Mouse (Mus musculus): ENCODE results near the gene Egfr.

Gene Egfr

GRCm38 (mm10) chr11:16781604-16782003, 29.6 kb downstream of the Egfr start:
- DNase-seq = no peak

- no peak for DNase-seq
Measured at GRCm38 (mm10) chr11:16783926-16784659, 32.1 kb downstream of the Egfr start.

GRCm38 (mm10) chr11:16792638-16793585, 40.9 kb downstream of the Egfr start:
- no peak for DNase-seq

- no peak for DNase-seq
Measured at GRCm38 (mm10) chr11:16795012-16795411, 43.0 kb downstream of the Egfr start.

- no peak for DNase-seq
Measured at GRCm38 (mm10) chr11:16795513-16795912, 43.5 kb downstream of the Egfr start.

GRCm38 (mm10) chr11:16797456-16797855, 45.5 kb downstream of the Egfr start:
- DNase-seq = no peak

- peak; percentile 74 for DNase-seq
Measured at GRCm38 (mm10) chr11:16798136-16798535, 46.1 kb downstream of the Egfr start.

- peak; percentile 34 for DNase-seq
Measured at GRCm38 (mm10) chr11:16800507-16800906, 48.5 kb downstream of the Egfr start.

GRCm38 (mm10) chr11:16802668-16803067, 50.7 kb downstream of the Egfr start:
- DNase-seq = no peak

- DNase-seq = no peak
Measured at GRCm38 (mm10) chr11:16804016-16804415, 52.0 kb downstream of the Egfr start.

- DNase-seq = no peak
Measured at GRCm38 (mm10) chr11:16805886-16806285, 53.9 kb downstream of the Egfr start.

- DNase-seq = peak; percentile 48
Measured at GRCm38 (mm10) chr11:16809161-16809967, 57.4 kb downstream of the Egfr start.

GRCm38 (mm10) chr11:16810086-16810485, 58.1 kb downstream of the Egfr start:
- no peak for DNase-seq

GRCm38 (mm10) chr11:16813298-16813697, 61.3 kb downstream of the Egfr start:
- no peak for DNase-seq

GRCm38 (mm10) chr11:16816414-16816813, 64.4 kb downstream of the Egfr start:
- no peak for DNase-seq

GRCm38 (mm10) chr11:16817336-16818034, 65.5 kb downstream of the Egfr start:
- DNase-seq = no peak

- no peak for DNase-seq
Measured at GRCm38 (mm10) chr11:16819424-16819823, 67.4 kb downstream of the Egfr start.

GRCm38 (mm10) chr11:16820138-16820537, 68.1 kb downstream of the Egfr start:
- DNase-seq = peak; percentile 96

- peak; percentile 32 for DNase-seq
Measured at GRCm38 (mm10) chr11:16821668-16822254, 69.8 kb downstream of the Egfr start.

GRCm38 (mm10) chr11:16823830-16824545, 72.0 kb downstream of the Egfr start:
- DNase-seq = peak; percentile 75

- DNase-seq = no peak
Measured at GRCm38 (mm10) chr11:16829468-16829867, 77.5 kb downstream of the Egfr start.
